In genomic region chr17:70967191-70967590, GRCm38 (mm10) we compare ENCODE assay signal across 10 mouse cellular contexts. TPM values are rescaled to one million over a fixed set of nuclear protein-coding genes. Genes with fewer than 3 reads are reported as not detected.
DNase-seq lines count a peak whose midpoint lies in the region; ATAC-seq lines count a peak whose summit lies in the region.
"Had no signal": no experiment of that assay in that cellular context is flagged by ENCODE, and none has a peak within 500 bp of the region (broad histone marks: within the 10 kb centered on the region; RNA-seq: fewer than 3 reads in every experiment).

No protein-coding gene starts in this region.

- no peak overlapping the region for H3K4me3 ChIP-seq in hindbrain, embryonic 12.5 days
- no peak overlapping the region for H3K4me3 ChIP-seq in hindbrain, embryonic 14.5 days (replicated peaks; ENCODE audit: low read length)
- H3K4me3 ChIP-seq in neural tube, embryonic 15.5 days (replicated peaks), result no peak overlapping the region
- H3K4me3 ChIP-seq in embryonic facial prominence, embryonic 11.5 days (ENCODE audit: low read depth, low read length), result no peak overlapping the region

- no peaks in the 10 kb centered on the region for H3K36me3 ChIP-seq in hindbrain, embryonic 12.5 days
- no peaks in the 10 kb centered on the region for H3K36me3 ChIP-seq in hindbrain, embryonic 14.5 days (replicated peaks; ENCODE audit: control insufficient read depth, insufficient read depth)
- no peaks in the 10 kb centered on the region for H3K36me3 ChIP-seq in neural tube, embryonic 15.5 days
- no peaks in the 10 kb centered on the region for H3K36me3 ChIP-seq in embryonic facial prominence, embryonic 11.5 days (replicated peaks; ENCODE audit: control insufficient read depth, insufficient read depth, low read depth, low read length)

- H3K27me3 ChIP-seq in hindbrain, embryonic 12.5 days, result no peaks in the 10 kb centered on the region
- no peaks in the 10 kb centered on the region for H3K27me3 ChIP-seq in hindbrain, embryonic 14.5 days (ENCODE audit: control insufficient read depth, insufficient read depth, low read length)
- H3K27me3 ChIP-seq in neural tube, embryonic 15.5 days (replicated peaks), result no peaks in the 10 kb centered on the region
- H3K27me3 ChIP-seq in embryonic facial prominence, embryonic 11.5 days (ENCODE audit: control insufficient read depth, insufficient read depth, low read length), result no peaks in the 10 kb centered on the region

- 0 out of 2 replicates have a peak overlapping the region, but pooled peaks have one; percentile 4 for H3K4me2 ChIP-seq in hindbrain, embryonic 12.5 days (replicated peaks)
- no peak overlapping the region for H3K4me2 ChIP-seq in hindbrain, embryonic 14.5 days (replicated peaks)
- no peak overlapping the region for H3K4me2 ChIP-seq in neural tube, embryonic 15.5 days
- H3K4me2 ChIP-seq in embryonic facial prominence, embryonic 11.5 days (ENCODE audit: low read depth, low read length), result no peak overlapping the region

- no peak overlapping the region for H3K27ac ChIP-seq in hindbrain, embryonic 12.5 days
- no peak overlapping the region for H3K27ac ChIP-seq in hindbrain, embryonic 14.5 days
- no peak overlapping the region for H3K27ac ChIP-seq in neural tube, embryonic 15.5 days (replicated peaks)
- no peak overlapping the region for H3K27ac ChIP-seq in embryonic facial prominence, embryonic 11.5 days (replicated peaks; ENCODE audit: low read depth, low read length)

- 23% methylated on average over 9 of the region's 9 CpGs for WGBS in hindbrain, embryonic 12.5 days
- WGBS in hindbrain, embryonic 14.5 days, result 15% methylated on average over 9 of the region's 9 CpGs
- 30% methylated on average over 9 of the region's 9 CpGs for WGBS in neural tube, embryonic 15.5 days
- WGBS in embryonic facial prominence, embryonic 11.5 days, result 33% methylated on average over 9 of the region's 9 CpGs

- H3K9me3 ChIP-seq in hindbrain, embryonic 12.5 days (replicated peaks), result no peaks in the 10 kb centered on the region
- H3K9me3 ChIP-seq in hindbrain, embryonic 14.5 days (ENCODE audit: control insufficient read depth, low read length), result no peaks in the 10 kb centered on the region
- no peaks in the 10 kb centered on the region for H3K9me3 ChIP-seq in neural tube, embryonic 15.5 days (replicated peaks)
- no peaks in the 10 kb centered on the region for H3K9me3 ChIP-seq in embryonic facial prominence, embryonic 11.5 days (replicated peaks; ENCODE audit: control insufficient read depth, low read length)

- no peak overlapping the region for H3K9ac ChIP-seq in hindbrain, embryonic 12.5 days
- H3K9ac ChIP-seq in hindbrain, embryonic 14.5 days, result no peak overlapping the region
- no peak overlapping the region for H3K9ac ChIP-seq in neural tube, embryonic 15.5 days (replicated peaks)
- H3K9ac ChIP-seq in embryonic facial prominence, embryonic 11.5 days (replicated peaks; ENCODE audit: low read length), result no peak overlapping the region

- peaks cover 8% of the 10 kb centered on the region; the same call in 1 of the 2 replicates for H3K4me1 ChIP-seq in hindbrain, embryonic 12.5 days
- no peaks in the 10 kb centered on the region for H3K4me1 ChIP-seq in hindbrain, embryonic 14.5 days (replicated peaks; ENCODE audit: control insufficient read depth, insufficient read depth, low read length)
- no peaks in the 10 kb centered on the region for H3K4me1 ChIP-seq in neural tube, embryonic 15.5 days
- no peaks in the 10 kb centered on the region for H3K4me1 ChIP-seq in embryonic facial prominence, embryonic 11.5 days (ENCODE audit: control insufficient read depth, insufficient read depth, low read length)

- DNase-seq in hindbrain, embryonic 14.5 days (ENCODE audit: low spot score), result no peak
- peak; percentile 15 for DNase-seq in neural tube, embryonic 10.5 days (ENCODE audit: extremely low spot score, low spot score)
- DNase-seq in embryonic facial prominence, embryonic 11.5 days (ENCODE audit: low spot score), result peak; percentile 17
- DNase-seq in T-cell, adult 2 months (ENCODE audit: low spot score), result no peak
- no peak for DNase-seq in cerebellum, adult 8-10 months
- DNase-seq: cerebellum, postnatal 10 days; lung, postnatal 4 days had no signal

- ATAC-seq in hindbrain, embryonic 12.5 days (ENCODE audit: low FRiP score), result no peak
- no peak for ATAC-seq in hindbrain, embryonic 14.5 days (ENCODE audit: low FRiP score)
- ATAC-seq in neural tube, embryonic 15.5 days (ENCODE audit: low FRiP score), result no peak
- ATAC-seq in embryonic facial prominence, embryonic 11.5 days (replicated peaks; ENCODE audit: insufficient number of reproducible peaks, low FRiP score, low TSS enrichment, low read depth), result no peak
- ATAC-seq: intestine, embryonic 16.5 days had no signal

RNA-seq across cellular contexts. Expression of gene Myom1, which starts 35.2 kb away (rescaled TPM):
- polyA plus RNA-seq in hindbrain, embryonic 12.5 days (2016; fragmentation: Nextera tagmentation; extraction: Ambion mirVana), result 1.9 and 5.0 TPM in 2 replicates
- polyA plus RNA-seq in hindbrain, embryonic 14.5 days (2014; fragmentation: Nextera tagmentation; extraction: Ambion mirVana), result 1.5 and 2.3 TPM in 2 replicates
- polyA plus RNA-seq in neural tube, embryonic 15.5 days (2015; fragmentation: Nextera tagmentation; extraction: Ambion mirVana), result 3.3 and 3.6 TPM in 2 replicates
- polyA plus RNA-seq in embryonic facial prominence, embryonic 11.5 days (2014; fragmentation: Nextera tagmentation; extraction: Ambion mirVana), result 4.7 and 5.9 TPM in 2 replicates

RNA-seq across cellular contexts. Expression of gene Myl12a, which starts 35.5 kb away (rescaled TPM):
- polyA plus RNA-seq in hindbrain, embryonic 12.5 days (2016; fragmentation: Nextera tagmentation; extraction: Ambion mirVana), result 351 and 382 TPM in 2 replicates
- 106 and 119 TPM in 2 replicates for polyA plus RNA-seq in hindbrain, embryonic 14.5 days (2014; fragmentation: Nextera tagmentation; extraction: Ambion mirVana)
- polyA plus RNA-seq in neural tube, embryonic 15.5 days (2015; fragmentation: Nextera tagmentation; extraction: Ambion mirVana), result 103 and 187 TPM in 2 replicates
- 595 and 613 TPM in 2 replicates for polyA plus RNA-seq in embryonic facial prominence, embryonic 11.5 days (2014; fragmentation: Nextera tagmentation; extraction: Ambion mirVana)

Comparison
In these comparisons a context has a peak if more than half of its experiments do, and no peak if none do; other contexts are left out.
1. DNase-seq: peak in neural tube, embryonic 10.5 days (single experiment) and embryonic facial prominence, embryonic 11.5 days (single experiment); none in hindbrain, embryonic 14.5 days (single experiment), T-cell, adult 2 months (single experiment) and cerebellum, adult 8-10 months (single experiment).